21 mouse cellular contexts compared by ENCODE assay signal in genomic region chr8:93929233-93929632, GRCm38 (mm10).
DNase-seq lines count a peak whose midpoint lies in the region; ATAC-seq lines count a peak whose summit lies in the region.
"Had no signal": no experiment of that assay in that cellular context is flagged by ENCODE, and none has a peak within 500 bp of the region (broad histone marks: within the 10 kb centered on the region; RNA-seq: fewer than 3 reads in every experiment).

No protein-coding gene starts in this region.

- no peak overlapping the region for H3K4me2 ChIP-seq in forebrain, embryonic 16.5 days (ENCODE audit: low read length)
- H3K4me2 ChIP-seq in kidney, embryonic 16.5 days (replicated peaks; ENCODE audit: low read depth, low read length): no peak overlapping the region
- no peak overlapping the region for H3K4me2 ChIP-seq in kidney, embryonic 15.5 days
- H3K4me2 ChIP-seq in intestine, embryonic 16.5 days (ENCODE audit: low read depth, low read length): no peak overlapping the region
- no peak overlapping the region for H3K4me2 ChIP-seq in stomach, embryonic 14.5 days (replicated peaks; ENCODE audit: low read depth, low read length)
- no peak overlapping the region for H3K4me2 ChIP-seq in heart, embryonic 11.5 days
- H3K4me2 ChIP-seq: limb, embryonic 13.5 days; liver, embryonic 12.5 days; midbrain, embryonic 12.5 days; neural tube, embryonic 15.5 days had no signal

- ATAC-seq in forebrain, embryonic 16.5 days: no peak
- 0 out of 2 replicates have a peak, but pooled peaks have one; percentile 29 for ATAC-seq in kidney, embryonic 16.5 days (ENCODE audit: low FRiP score, low TSS enrichment)
- no peak for ATAC-seq in kidney, embryonic 15.5 days (replicated peaks; ENCODE audit: low FRiP score)
- ATAC-seq in intestine, embryonic 16.5 days: peak; percentile 75; the same call in 1 of the 2 replicates
- peak; percentile 68 for ATAC-seq in stomach, embryonic 14.5 days (ENCODE audit: insufficient number of reproducible peaks, insufficient read depth, low FRiP score, low read depth)
- no peak for ATAC-seq in heart, embryonic 11.5 days (replicated peaks; ENCODE audit: insufficient number of reproducible peaks, low FRiP score, low TSS enrichment)
- ATAC-seq: activated CD4-positive, CD25-positive, alpha-beta regulatory T cell, adult 4 months; liver, embryonic 12.5 days had no signal

- H3K27ac ChIP-seq in forebrain, embryonic 10.5 days: peak overlapping the region; percentile 62
- no peak overlapping the region for H3K27ac ChIP-seq in forebrain, embryonic 16.5 days (ENCODE audit: low read length)
- no peak overlapping the region for H3K27ac ChIP-seq in kidney, embryonic 16.5 days (ENCODE audit: low read length)
- no peak overlapping the region for H3K27ac ChIP-seq in kidney, embryonic 15.5 days
- no peak overlapping the region for H3K27ac ChIP-seq in intestine, embryonic 16.5 days (ENCODE audit: low read length)
- H3K27ac ChIP-seq in stomach, embryonic 14.5 days (ENCODE audit: low read length): no peak overlapping the region
- no peak overlapping the region for H3K27ac ChIP-seq in heart, embryonic 11.5 days (ENCODE audit: low read depth, low read length)
- H3K27ac ChIP-seq: gastrocnemius, adult 2 months; limb, embryonic 13.5 days; liver, embryonic 12.5 days; midbrain, embryonic 12.5 days; neural tube, embryonic 15.5 days had no signal

- peaks cover 46% of the 10 kb centered on the region for H3K4me1 ChIP-seq in forebrain, embryonic 10.5 days
- H3K4me1 ChIP-seq in forebrain, embryonic 16.5 days (replicated peaks; ENCODE audit: control insufficient read depth, insufficient read depth, low read length): peaks cover 37% of the 10 kb centered on the region
- no peaks in the 10 kb centered on the region for H3K4me1 ChIP-seq in kidney, embryonic 16.5 days (ENCODE audit: insufficient read depth, low read length)
- H3K4me1 ChIP-seq in kidney, embryonic 15.5 days: no peaks in the 10 kb centered on the region
- no peaks in the 10 kb centered on the region; the same call in 1 of the 2 replicates for H3K4me1 ChIP-seq in intestine, embryonic 16.5 days (ENCODE audit: control insufficient read depth, insufficient read depth, low read length)
- H3K4me1 ChIP-seq in stomach, embryonic 14.5 days (ENCODE audit: control insufficient read depth, insufficient read depth, low read length): peaks cover 3% of the 10 kb centered on the region; the same call in 1 of the 2 replicates
- no peaks in the 10 kb centered on the region; the same call in 1 of the 2 replicates for H3K4me1 ChIP-seq in heart, embryonic 11.5 days (ENCODE audit: control insufficient read depth, insufficient read depth, low read length)
- H3K4me1 ChIP-seq: limb, embryonic 13.5 days; liver, embryonic 12.5 days had no signal

- no peak for DNase-seq in forebrain, embryonic 10.5 days (ENCODE audit: extremely low spot score, low spot score)
- no peak for DNase-seq in adrenal gland, postnatal 36 days
- DNase-seq: adrenal gland, adult 8-10 months; gastrocnemius, adult 2 months; heart, postnatal 4 days; kidney, adult 11 months; kidney, postnatal 10 days; lung, adult 18-20 months; right cerebral cortex, adult 18-20 months; thymus, postnatal 14 days had no signal

- peaks cover 3% of the 10 kb centered on the region; the same call in 1 of the 2 replicates for H3K9me3 ChIP-seq in forebrain, embryonic 10.5 days
- no peaks in the 10 kb centered on the region for H3K9me3 ChIP-seq in forebrain, embryonic 16.5 days (ENCODE audit: control insufficient read depth, low read length)
- H3K9me3 ChIP-seq in kidney, embryonic 16.5 days (ENCODE audit: low read length): no peaks in the 10 kb centered on the region
- no peaks in the 10 kb centered on the region for H3K9me3 ChIP-seq in kidney, embryonic 15.5 days (replicated peaks)
- no peaks in the 10 kb centered on the region for H3K9me3 ChIP-seq in intestine, embryonic 16.5 days (ENCODE audit: control insufficient read depth, low read length)
- no peaks in the 10 kb centered on the region for H3K9me3 ChIP-seq in stomach, embryonic 14.5 days (ENCODE audit: control insufficient read depth, low read depth, low read length)
- no peaks in the 10 kb centered on the region; the same call in 1 of the 2 replicates for H3K9me3 ChIP-seq in heart, embryonic 11.5 days (replicated peaks; ENCODE audit: control insufficient read depth, low read length)
- H3K9me3 ChIP-seq: limb, embryonic 13.5 days; liver, embryonic 12.5 days; midbrain, embryonic 12.5 days; neural tube, embryonic 15.5 days had no signal

- H3K27me3 ChIP-seq in forebrain, embryonic 10.5 days (ENCODE audit: poor library complexity, severe bottlenecking): no peaks in the 10 kb centered on the region
- no peaks in the 10 kb centered on the region for H3K27me3 ChIP-seq in forebrain, embryonic 16.5 days (replicated peaks; ENCODE audit: control insufficient read depth, insufficient read depth, low read length)
- no peaks in the 10 kb centered on the region for H3K27me3 ChIP-seq in kidney, embryonic 16.5 days (ENCODE audit: insufficient read depth, low read length)
- no peaks in the 10 kb centered on the region for H3K27me3 ChIP-seq in kidney, embryonic 15.5 days
- H3K27me3 ChIP-seq in intestine, embryonic 16.5 days (replicated peaks; ENCODE audit: control insufficient read depth, insufficient read depth, low read length): no peaks in the 10 kb centered on the region
- no peaks in the 10 kb centered on the region for H3K27me3 ChIP-seq in stomach, embryonic 14.5 days (ENCODE audit: control insufficient read depth, insufficient read depth, low read length)
- no peaks in the 10 kb centered on the region for H3K27me3 ChIP-seq in heart, embryonic 11.5 days (ENCODE audit: control insufficient read depth, insufficient read depth, low read length)
- H3K27me3 ChIP-seq: limb, embryonic 13.5 days; liver, embryonic 12.5 days; midbrain, embryonic 12.5 days; neural tube, embryonic 15.5 days had no signal

- 91% methylated on average over 4 of the region's 4 CpGs for WGBS in forebrain, embryonic 10.5 days
- 91% methylated on average over 4 of the region's 4 CpGs for WGBS in forebrain, embryonic 16.5 days
- WGBS in kidney, embryonic 16.5 days: 73% methylated on average over 4 of the region's 4 CpGs
- 71% methylated on average over 4 of the region's 4 CpGs for WGBS in kidney, embryonic 15.5 days
- WGBS in intestine, embryonic 16.5 days: 66% methylated on average over 4 of the region's 4 CpGs
- WGBS in stomach, embryonic 14.5 days: 62% methylated on average over 4 of the region's 4 CpGs
- 84% methylated on average over 4 of the region's 4 CpGs for WGBS in heart, embryonic 11.5 days (ENCODE audit: insufficient replicate concordance)

- H3K4me3 ChIP-seq in forebrain, embryonic 10.5 days: no peak overlapping the region
- H3K4me3 ChIP-seq in forebrain, embryonic 16.5 days (replicated peaks; ENCODE audit: low read length): no peak overlapping the region
- no peak overlapping the region for H3K4me3 ChIP-seq in kidney, embryonic 16.5 days (ENCODE audit: low read length)
- no peak overlapping the region for H3K4me3 ChIP-seq in kidney, embryonic 15.5 days (replicated peaks)
- H3K4me3 ChIP-seq in intestine, embryonic 16.5 days (ENCODE audit: low read length): no peak overlapping the region
- no peak overlapping the region for H3K4me3 ChIP-seq in stomach, embryonic 14.5 days (ENCODE audit: low read depth, low read length)
- no peak overlapping the region for H3K4me3 ChIP-seq in heart, embryonic 11.5 days (ENCODE audit: low read depth, low read length)
- H3K4me3 ChIP-seq: gastrocnemius, adult 2 months; limb, embryonic 13.5 days; liver, embryonic 12.5 days; midbrain, embryonic 12.5 days; neural tube, embryonic 15.5 days had no signal

- H3K9ac ChIP-seq in forebrain, embryonic 16.5 days (replicated peaks; ENCODE audit: low read depth, low read length): no peak overlapping the region
- H3K9ac ChIP-seq in kidney, embryonic 16.5 days (replicated peaks; ENCODE audit: low read length): no peak overlapping the region
- no peak overlapping the region for H3K9ac ChIP-seq in kidney, embryonic 15.5 days
- H3K9ac ChIP-seq in intestine, embryonic 16.5 days (ENCODE audit: low read depth, low read length): no peak overlapping the region
- no peak overlapping the region for H3K9ac ChIP-seq in stomach, embryonic 14.5 days (replicated peaks; ENCODE audit: low read depth, low read length)
- no peak overlapping the region for H3K9ac ChIP-seq in heart, embryonic 11.5 days (ENCODE audit: low read depth, low read length)
- H3K9ac ChIP-seq: limb, embryonic 13.5 days; liver, embryonic 12.5 days; midbrain, embryonic 12.5 days; neural tube, embryonic 15.5 days had no signal

- H3K36me3 ChIP-seq in forebrain, embryonic 10.5 days (replicated peaks): peaks cover 17% of the 10 kb centered on the region; the same call in 1 of the 2 replicates
- H3K36me3 ChIP-seq in forebrain, embryonic 16.5 days (ENCODE audit: control insufficient read depth, insufficient read depth): 0 out of 2 replicates have a peak, but pooled peaks cover 2% of the 10 kb centered on the region
- no peaks in the 10 kb centered on the region for H3K36me3 ChIP-seq in kidney, embryonic 16.5 days (ENCODE audit: insufficient read depth, low read length)
- no peaks in the 10 kb centered on the region for H3K36me3 ChIP-seq in kidney, embryonic 15.5 days
- no peaks in the 10 kb centered on the region for H3K36me3 ChIP-seq in intestine, embryonic 16.5 days (ENCODE audit: control insufficient read depth, insufficient read depth, low read length)
- H3K36me3 ChIP-seq in stomach, embryonic 14.5 days (ENCODE audit: control insufficient read depth, insufficient read depth, low read length): no peaks in the 10 kb centered on the region
- no peaks in the 10 kb centered on the region for H3K36me3 ChIP-seq in heart, embryonic 11.5 days (ENCODE audit: control insufficient read depth, insufficient read depth, low read length)
- H3K36me3 ChIP-seq: limb, embryonic 13.5 days; liver, embryonic 12.5 days had no signal

Comparison
In these comparisons a context has a peak if more than half of its experiments do, and no peak if none do; other contexts are left out.
1. ATAC-seq: peak in kidney, embryonic 16.5 days (single experiment), intestine, embryonic 16.5 days (single experiment) and stomach, embryonic 14.5 days (single experiment); none in forebrain, embryonic 16.5 days (single experiment), kidney, embryonic 15.5 days (single experiment) and heart, embryonic 11.5 days (single experiment).